Mouse (Mus musculus): ENCODE data around the gene Cacna1i.
A peak's percentile ranks its signal among the peaks of the same experiment; 100 is the strongest.

The Cacna1i gene

DNA sequence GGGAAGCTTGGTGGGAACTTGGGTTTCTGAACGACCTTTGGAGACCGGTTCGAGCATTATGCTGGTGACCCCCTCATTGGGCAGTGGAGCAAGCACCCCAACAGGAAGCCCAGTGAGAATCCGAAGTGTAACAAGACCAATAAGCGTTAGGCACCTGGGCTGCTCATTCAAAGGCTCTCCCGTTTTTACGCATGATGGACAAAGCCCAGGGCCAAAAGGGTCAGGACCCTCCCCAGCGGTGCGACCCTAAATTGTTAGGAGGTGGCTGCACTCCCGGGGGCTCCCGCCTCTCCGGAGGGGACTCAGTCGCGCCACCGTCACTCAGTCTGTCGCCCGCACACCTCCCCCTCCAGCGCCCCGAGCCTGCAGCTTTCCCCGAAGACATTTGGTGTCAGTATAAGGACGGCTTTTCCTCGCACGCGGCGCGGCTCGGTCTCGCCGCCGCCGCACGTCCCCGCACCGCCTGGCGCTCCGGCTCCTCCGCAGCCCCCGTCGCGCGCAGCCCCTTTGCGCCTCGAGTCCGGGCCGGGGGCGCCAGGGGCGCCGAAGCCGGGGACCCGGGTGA lies at the start of gene Cacna1i:
Cacna1i (plus strand) TSS at position 388 of the 565 bp plus-strand sequence.
- DNase-seq (ENCODE audit: extremely low read depth, insufficient read length, low spot score) = no peak

GRCm38 (mm10) chr15:80248135-80248534 lies 38.9 kb upstream of the Cacna1i start:
- DNase-seq (ENCODE audit: extremely low read depth, insufficient read length, low spot score) = no peak

DNA sequence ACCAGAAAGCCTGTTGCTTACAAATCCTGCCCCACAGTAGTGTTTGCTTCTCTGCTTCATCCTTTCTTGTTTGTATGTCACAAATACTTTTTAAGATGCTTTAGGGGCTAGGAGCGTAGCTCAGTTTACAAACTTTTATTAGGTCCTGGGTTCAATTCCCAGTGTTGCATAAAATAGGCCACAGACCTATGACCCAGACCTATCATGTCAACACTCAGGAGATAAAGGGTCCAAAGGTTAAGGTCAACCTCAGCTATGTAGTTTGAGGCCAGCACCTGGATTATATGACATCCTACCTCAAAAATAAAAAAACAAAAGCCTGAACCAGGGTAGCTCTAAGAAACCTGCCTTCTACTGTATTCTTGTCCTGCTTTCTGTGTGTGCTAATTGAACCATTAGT lies 38.4 kb upstream of the Cacna1i start:
- DNase-seq (ENCODE audit: extremely low read depth, insufficient read length, low spot score) = no peak

GRCm38 (mm10) chr15:80249672-80250071 lies 37.4 kb upstream of the Cacna1i start:
- no peak for DNase-seq (ENCODE audit: extremely low read depth, insufficient read length, low spot score)

DNA sequence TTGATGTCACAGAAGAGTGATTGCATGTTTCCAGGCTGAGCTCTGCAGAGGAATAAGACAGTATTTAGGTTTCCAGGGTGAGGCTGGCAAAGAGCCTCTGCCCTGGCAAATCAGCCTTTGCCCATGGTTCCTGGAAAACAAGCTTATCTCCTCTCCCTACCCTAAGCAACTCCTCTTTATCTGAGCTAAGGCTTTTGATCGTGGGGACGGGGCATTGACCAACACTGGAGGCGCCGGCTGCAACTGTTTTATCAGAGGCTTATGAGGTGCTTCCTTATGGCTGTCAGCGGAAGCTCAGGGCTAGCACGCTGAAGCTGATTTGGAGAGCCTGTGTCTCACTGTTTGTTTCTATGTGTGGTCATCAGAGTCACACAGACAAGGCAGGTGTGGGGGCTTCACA lies 36.5 kb upstream of the Cacna1i start:
- no peak for DNase-seq (ENCODE audit: extremely low read depth, insufficient read length, low spot score)

- DNase-seq (ENCODE audit: extremely low read depth, insufficient read length, low spot score) = no peak
Measured at GRCm38 (mm10) chr15:80253530-80253929, 33.5 kb upstream of the Cacna1i start.

DNA sequence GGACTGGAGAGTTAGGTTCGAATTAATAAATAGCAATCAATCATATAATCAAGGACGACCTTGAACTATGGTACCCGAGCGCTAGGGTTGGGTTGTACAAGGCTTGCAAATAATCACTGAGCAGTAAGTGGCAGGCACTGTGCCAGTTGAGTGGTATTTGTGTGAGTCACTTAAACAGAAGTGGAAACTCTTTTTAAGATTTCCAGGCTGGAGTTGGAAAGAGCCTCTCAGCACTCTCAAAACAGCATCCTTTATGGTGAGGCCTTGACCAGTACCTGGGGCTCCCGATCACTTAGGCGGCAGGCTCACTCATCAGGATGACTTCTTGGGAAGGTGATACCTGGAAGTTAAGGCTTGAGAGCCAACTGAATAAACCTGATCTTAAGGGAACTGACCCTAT lies 32.8 kb upstream of the Cacna1i start:
- peak; percentile 42 for DNase-seq (ENCODE audit: extremely low read depth, insufficient read length, low spot score)

DNA sequence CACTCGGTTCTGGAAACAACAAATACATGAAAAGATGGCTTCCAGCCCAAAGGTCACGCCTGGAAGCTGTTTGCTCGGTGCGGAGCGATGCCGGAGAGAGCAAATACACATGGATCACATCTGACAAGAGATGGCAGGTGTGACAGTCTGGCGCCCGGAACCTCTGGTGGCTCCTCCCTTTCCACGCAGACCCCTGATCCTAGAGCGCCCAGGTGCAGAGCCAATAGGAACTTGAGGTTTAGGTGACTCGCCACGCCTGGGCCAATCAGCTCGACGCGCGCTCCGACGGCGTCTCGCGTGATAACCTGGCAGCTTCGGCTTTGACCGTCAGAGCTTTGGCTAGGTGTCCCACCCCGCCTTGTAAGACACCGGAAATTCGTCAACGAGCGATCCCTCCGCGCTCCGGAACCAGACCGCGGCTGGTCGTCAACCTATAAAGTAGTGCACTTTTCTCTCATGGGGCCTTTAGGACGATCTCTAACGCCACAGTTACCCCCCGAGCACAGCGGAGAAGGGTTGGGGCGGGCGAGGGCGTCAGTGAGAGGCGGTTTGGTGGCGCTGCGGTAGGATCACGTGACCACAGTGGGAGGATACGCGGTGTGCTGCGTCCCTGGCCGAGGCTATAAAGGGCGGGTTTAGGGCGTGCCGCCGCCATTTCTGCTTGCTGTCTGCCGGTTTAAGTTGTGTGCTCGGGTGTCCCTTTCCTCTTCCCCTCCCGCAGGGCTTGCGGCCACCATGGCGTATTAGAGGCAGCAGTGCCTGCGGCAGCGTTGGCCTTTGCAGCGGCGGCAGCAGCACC lies 32.0 kb upstream of the Cacna1i start, which contains the start of gene Atf4:
Atf4 (plus strand) TSS at position 338 of the 799 bp plus-strand sequence.
- peak; percentile 100 for DNase-seq (ENCODE audit: extremely low read depth, insufficient read length, low spot score)

GRCm38 (mm10) chr15:80255646-80256121 lies 31.4 kb upstream of the Cacna1i start:
- DNase-seq (ENCODE audit: extremely low read depth, insufficient read length, low spot score) = peak; percentile 93

GRCm38 (mm10) chr15:80256242-80256641 lies 30.8 kb upstream of the Cacna1i start:
- no peak for DNase-seq (ENCODE audit: extremely low read depth, insufficient read length, low spot score)

DNA sequence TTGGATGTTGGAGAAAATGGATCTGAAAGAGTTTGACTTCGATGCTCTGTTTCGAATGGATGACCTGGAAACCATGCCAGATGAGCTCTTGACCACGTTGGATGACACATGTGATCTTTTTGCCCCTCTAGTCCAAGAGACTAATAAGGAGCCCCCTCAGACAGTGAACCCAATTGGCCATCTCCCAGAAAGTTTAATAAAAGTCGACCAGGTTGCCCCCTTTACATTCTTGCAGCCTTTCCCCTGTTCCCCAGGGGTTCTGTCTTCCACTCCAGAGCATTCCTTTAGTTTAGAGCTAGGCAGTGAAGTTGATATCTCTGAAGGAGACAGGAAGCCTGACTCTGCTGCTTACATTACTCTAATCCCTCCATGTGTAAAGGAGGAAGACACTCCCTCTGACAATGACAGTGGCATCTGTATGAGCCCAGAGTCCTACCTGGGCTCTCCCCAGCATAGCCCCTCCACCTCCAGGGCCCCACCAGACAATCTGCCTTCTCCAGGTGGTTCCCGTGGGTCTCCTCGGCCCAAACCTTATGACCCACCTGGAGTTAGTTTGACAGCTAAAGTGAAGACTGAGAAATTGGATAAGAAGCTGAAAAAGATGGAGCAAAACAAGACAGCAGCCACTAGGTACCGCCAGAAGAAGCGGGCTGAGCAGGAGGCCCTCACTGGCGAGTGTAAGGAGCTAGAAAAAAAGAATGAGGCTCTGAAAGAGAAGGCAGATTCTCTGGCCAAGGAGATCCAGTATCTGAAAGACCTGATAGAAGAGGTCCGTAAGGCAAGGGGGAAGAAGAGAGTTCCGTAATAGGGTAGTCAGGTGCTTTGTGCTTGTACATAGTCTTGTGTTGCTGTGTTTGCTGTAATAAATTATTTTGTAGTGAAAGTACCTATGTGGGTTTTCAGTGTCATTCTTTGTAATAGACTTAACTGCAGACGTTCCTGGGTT lies 30.1 kb upstream of the Cacna1i start:
- DNase-seq (ENCODE audit: extremely low read depth, insufficient read length, low spot score) = peak; percentile 37

- DNase-seq (ENCODE audit: extremely low read depth, insufficient read length, low spot score) = peak; percentile 38
Measured at GRCm38 (mm10) chr15:80257602-80258239, 29.3 kb upstream of the Cacna1i start.

GRCm38 (mm10) chr15:80258240-80259170 lies 28.5 kb upstream of the Cacna1i start:
- DNase-seq (ENCODE audit: extremely low read depth, insufficient read length, low spot score) = peak; percentile 70

DNA sequence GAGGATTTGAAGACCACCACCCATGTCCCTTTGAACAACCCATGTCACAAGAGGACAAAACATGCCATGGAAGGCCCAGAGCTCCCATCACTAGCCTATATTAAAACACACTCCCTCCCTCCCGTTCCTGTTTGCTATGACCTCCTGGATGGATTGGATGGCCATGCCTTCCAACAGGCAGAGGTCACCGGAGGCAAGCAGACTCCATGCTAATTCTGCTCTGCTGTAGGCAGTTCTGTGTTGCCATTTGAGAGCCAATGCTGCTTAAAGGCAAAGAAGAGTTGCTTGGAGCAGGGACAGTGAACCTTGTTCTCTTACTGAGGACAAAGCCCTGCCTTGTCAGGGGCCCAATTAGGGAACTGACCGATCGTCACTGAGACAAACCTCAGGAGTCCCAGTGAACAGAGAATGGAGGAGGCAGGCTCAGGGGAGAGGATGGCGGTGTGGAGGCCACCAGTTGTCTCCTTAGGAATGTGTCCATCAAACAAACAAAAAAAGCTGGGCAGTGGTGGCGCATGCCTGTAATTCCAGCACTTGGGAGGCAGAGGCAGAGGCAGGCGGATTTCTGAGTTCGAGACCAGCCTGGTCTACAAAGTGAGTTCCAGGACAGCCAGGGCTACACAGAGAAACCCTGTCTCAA lies 27.5 kb upstream of the Cacna1i start:
- no peak for DNase-seq (ENCODE audit: extremely low read depth, insufficient read length, low spot score)

GRCm38 (mm10) chr15:80260677-80261076 lies 26.4 kb upstream of the Cacna1i start:
- peak; percentile 59 for DNase-seq (ENCODE audit: extremely low read depth, insufficient read length, low spot score)

DNA sequence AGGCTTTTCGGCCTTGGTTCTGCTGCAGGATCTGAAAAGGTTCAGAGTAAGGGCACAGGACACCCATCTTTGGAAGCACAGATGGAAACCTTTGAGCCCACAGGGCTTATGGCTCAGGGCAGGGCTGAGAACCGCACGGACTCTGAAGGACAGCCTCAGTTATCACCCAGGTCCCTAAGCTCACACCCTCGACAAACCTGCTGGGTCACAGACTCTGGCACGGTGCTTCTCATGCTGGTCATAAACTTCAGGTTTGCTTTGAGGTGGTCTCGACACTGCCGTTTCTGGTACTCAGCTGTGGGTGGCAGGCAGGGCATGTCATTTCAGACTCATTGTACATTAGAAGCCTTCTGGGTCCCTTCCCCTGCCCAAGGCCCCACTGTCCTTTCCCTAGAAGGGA lies 25.9 kb upstream of the Cacna1i start:
- no peak for DNase-seq (ENCODE audit: extremely low read depth, insufficient read length, low spot score)

DNA sequence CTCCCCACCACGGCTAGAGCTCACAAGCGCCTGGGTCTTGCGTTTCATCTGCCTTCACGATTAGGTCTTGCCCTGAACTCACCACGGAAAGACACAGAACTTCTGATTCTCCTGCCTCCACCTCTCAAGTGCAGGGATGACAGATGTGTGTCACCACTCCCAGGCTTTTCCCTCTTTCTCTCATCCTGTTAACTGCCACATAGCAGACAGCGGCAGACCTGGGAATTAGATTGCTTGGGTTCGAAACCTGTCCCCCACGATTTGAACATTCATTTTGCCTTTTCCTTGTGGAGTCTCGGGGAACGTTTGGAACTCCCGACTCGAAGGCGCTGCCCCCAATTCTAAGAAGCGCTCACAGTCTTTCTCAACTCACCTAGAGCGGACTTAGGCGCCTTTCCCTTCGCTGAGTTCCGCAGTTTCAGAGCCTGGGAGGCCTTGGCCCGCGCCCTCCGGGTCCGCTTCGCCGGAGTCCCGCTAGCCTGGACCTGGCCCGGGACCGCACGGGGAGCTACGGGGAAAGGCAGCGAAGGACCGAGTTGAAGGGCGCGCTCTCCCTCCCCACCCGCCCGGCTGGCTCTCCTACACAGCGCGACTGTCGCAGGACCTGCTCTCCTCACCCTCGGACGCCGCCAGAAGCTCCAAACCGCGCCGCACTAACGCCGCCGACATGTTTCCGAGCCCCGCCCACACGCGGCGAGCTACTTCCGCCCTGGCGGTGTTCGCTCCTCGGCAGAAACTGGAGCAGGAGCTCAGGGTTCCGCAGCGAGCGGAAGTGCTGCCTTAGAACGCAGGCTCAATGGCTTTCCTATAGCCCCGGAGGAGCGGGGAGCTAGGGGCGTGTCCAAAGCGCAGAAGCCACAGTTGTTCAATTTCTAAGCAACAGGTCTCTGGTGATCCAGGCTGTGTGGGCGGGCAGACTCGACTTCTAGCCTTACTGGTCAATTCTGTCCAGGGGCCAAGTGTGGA lies 23.1 kb upstream of the Cacna1i start, which contains the start of gene Rps19bp1:
Rps19bp1 (minus strand) TSS at position 706 of the 966 bp plus-strand sequence.
- DNase-seq (ENCODE audit: extremely low read depth, insufficient read length, low spot score) = peak; percentile 92

- DNase-seq (ENCODE audit: extremely low read depth, insufficient read length, low spot score) = peak; percentile 30
Measured at GRCm38 (mm10) chr15:80266281-80266680, 20.8 kb upstream of the Cacna1i start.

Data from 3134 (cell line).